Mouse (Mus musculus) ES-E14 (cell line): ENCODE data around the gene Efcab10.

Experiments
- CHD2 ChIP-seq: IDR thresholded peaks from 2 replicates; pipeline ENCODE4 v1.6.1; 2014; ENCODE audit warnings: mild to moderate bottlenecking, low read depth, low read length, inconsistent platforms
- HCFC1 ChIP-seq: IDR thresholded peaks from 2 replicates; pipeline ENCODE4 v1.6.1; 2012; ENCODE audit warnings: low read length, inconsistent platforms, borderline replicate concordance; ENCODE audit not compliant: insufficient read depth
- ZC3H11A ChIP-seq: IDR thresholded peaks from 2 replicates; pipeline ENCODE4 v1.6.1; 2012; ENCODE audit warnings: low read depth, mild to moderate bottlenecking, inconsistent platforms, low read length, borderline replicate concordance
- ZNF384 ChIP-seq: IDR thresholded peaks from 2 replicates; pipeline ENCODE4 v1.6.1; 2012; ENCODE audit warnings: low read depth, low read length, inconsistent platforms

DNA sequence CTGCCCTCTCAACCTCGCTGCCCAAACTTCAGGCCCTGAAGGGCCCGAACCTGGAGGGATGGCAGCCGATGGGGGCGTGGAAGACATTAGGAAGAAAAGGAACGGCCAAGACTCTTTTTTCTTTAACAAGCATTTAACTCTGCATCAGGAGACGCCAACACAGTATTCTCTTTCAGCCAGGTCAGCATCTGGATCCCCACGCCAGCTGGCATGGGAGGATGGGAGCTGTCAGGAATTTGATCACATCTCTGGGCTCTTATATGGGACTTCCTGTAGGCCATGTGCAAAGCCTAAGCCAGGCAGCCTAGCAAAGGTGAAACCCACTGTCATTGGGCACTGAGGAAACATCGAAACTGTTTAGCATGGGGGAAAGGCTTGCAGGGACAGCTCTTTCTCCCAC lies 30.1 kb upstream of the Efcab10 start:
- TF ChIP-seq ZNF384 (no peak), HCFC1 (no peak), ZC3H11A (no peak), CHD2 (no peak)
